Mouse (Mus musculus): ENCODE measurements at regions not wholly inside any gene's neighbourhood (a gene's known extent, or its start where the extent isn't known, plus 50 kb on each side); places are given as distances from the start of the nearest gene placed in this dataset.

- Histone ChIP-seq H3K4me3 (ENCODE audit: low read depth, low read length) (no peak overlapping the region), H3K27ac (ENCODE audit: low read depth) (no peak overlapping the region), H3K9ac (no peak overlapping the region), H3K4me1 (ENCODE audit: insufficient read depth) (no peaks in the 10 kb centered on the region), H3K36me3 (ENCODE audit: insufficient read depth) (no peaks in the 10 kb centered on the region), H3K27me3 (ENCODE audit: insufficient read depth, low read length) (no peaks in the 10 kb centered on the region), H3K9me3 (ENCODE audit: low read depth, low read length) (no peaks in the 10 kb centered on the region), H3K4me2 (no peak overlapping the region)
- TF ChIP-seq CTCF (IDR thresholded peaks at IDR 0.05; ENCODE audit: low read depth): no peak
- WGBS: 44% methylated on average over 1 of the region's 1 CpGs
- DNase-seq (no peak), ATAC-seq (ENCODE audit: insufficient read depth) (no peak)
Measured at GRCm38 (mm10) chr7:89088141-89088540, 315.9 kb downstream of the Tmem135 start.

- H3K4me1 ChIP-seq (ENCODE audit: insufficient read depth): no peaks in the 10 kb centered on the region
- no peaks in the 10 kb centered on the region for H3K36me3 ChIP-seq (ENCODE audit: insufficient read depth)
- no peak overlapping the region for H3K27ac ChIP-seq (ENCODE audit: low read depth)
- H3K4me2 ChIP-seq: no peak overlapping the region
- no peak overlapping the region for H3K4me3 ChIP-seq (ENCODE audit: low read depth, low read length)
- ATAC-seq (ENCODE audit: insufficient read depth): peak; percentile 63
- DNase-seq: peak; percentile 75
- WGBS: 73% methylated on average over 1 of the region's 1 CpGs
- peak; percentile 72 for TF ChIP-seq CTCF (IDR thresholded peaks at IDR 0.05; ENCODE audit: low read depth)
- no peaks in the 10 kb centered on the region for H3K27me3 ChIP-seq (ENCODE audit: insufficient read depth, low read length)
- H3K9me3 ChIP-seq (ENCODE audit: low read depth, low read length): no peaks in the 10 kb centered on the region
- H3K9ac ChIP-seq: no peak overlapping the region
Measured at GRCm38 (mm10) chr7:89086348-89086747, 317.7 kb downstream of the Tmem135 start.

GRCm38 (mm10) chr7:89073939-89074690 lies 329.9 kb downstream of the Tmem135 start:
- TF ChIP-seq CTCF (IDR thresholded peaks at IDR 0.05; ENCODE audit: low read depth): peak; percentile 8; the same call in 1 of the 2 replicates
- H3K27me3 ChIP-seq (ENCODE audit: insufficient read depth, low read length): no peaks in the 10 kb centered on the region
- H3K27ac ChIP-seq (ENCODE audit: low read depth): no peak overlapping the region
- no peak overlapping the region for H3K4me2 ChIP-seq
- H3K4me3 ChIP-seq (ENCODE audit: low read depth, low read length): no peak overlapping the region
- H3K9ac ChIP-seq: no peak overlapping the region
- H3K36me3 ChIP-seq (ENCODE audit: insufficient read depth): no peaks in the 10 kb centered on the region
- no peaks in the 10 kb centered on the region for H3K4me1 ChIP-seq (ENCODE audit: insufficient read depth)
- 71% methylated on average over 7 of the region's 7 CpGs for WGBS
- DNase-seq (peak; percentile 57), ATAC-seq (ENCODE audit: insufficient read depth) (no peak; the same call in 1 of the 2 replicates)
- no peaks in the 10 kb centered on the region for H3K9me3 ChIP-seq (ENCODE audit: low read depth, low read length)

GRCm38 (mm10) chr7:89070030-89070429 lies 334.0 kb downstream of the Tmem135 start:
- no peak for DNase-seq
- TF ChIP-seq CTCF (IDR thresholded peaks at IDR 0.05; ENCODE audit: low read depth): no peak
- no peaks in the 10 kb centered on the region for H3K36me3 ChIP-seq (ENCODE audit: insufficient read depth)

GRCm38 (mm10) chr7:89064462-89064861 lies 339.6 kb downstream of the Tmem135 start:
- TF ChIP-seq CTCF (IDR thresholded peaks at IDR 0.05; ENCODE audit: low read depth): no peak
- WGBS: 78% methylated on average over 3 of the region's 3 CpGs
- Histone ChIP-seq H3K9me3 (ENCODE audit: low read depth, low read length) (no peaks in the 10 kb centered on the region), H3K36me3 (ENCODE audit: insufficient read depth) (no peaks in the 10 kb centered on the region), H3K4me3 (ENCODE audit: low read depth, low read length) (no peak overlapping the region), H3K9ac (no peak overlapping the region), H3K27ac (ENCODE audit: low read depth) (no peak overlapping the region), H3K27me3 (ENCODE audit: insufficient read depth, low read length) (no peaks in the 10 kb centered on the region), H3K4me1 (ENCODE audit: insufficient read depth) (no peaks in the 10 kb centered on the region), H3K4me2 (no peak overlapping the region)
- DNase-seq (no peak), ATAC-seq (ENCODE audit: insufficient read depth) (no peak)

More at GRCm38 (mm10) chr7:89070030-89070429, 334.0 kb downstream of the Tmem135 start:
- Histone ChIP-seq H3K27ac (ENCODE audit: low read depth) (no peak overlapping the region), H3K4me2 (no peak overlapping the region), H3K4me3 (ENCODE audit: low read depth, low read length) (no peak overlapping the region), H3K4me1 (ENCODE audit: insufficient read depth) (no peaks in the 10 kb centered on the region), H3K9ac (no peak overlapping the region), H3K27me3 (ENCODE audit: insufficient read depth, low read length) (no peaks in the 10 kb centered on the region), H3K9me3 (ENCODE audit: low read depth, low read length) (no peaks in the 10 kb centered on the region)
- ATAC-seq (ENCODE audit: insufficient read depth): no peak

GRCm38 (mm10) chr7:89063630-89064029 lies 340.4 kb downstream of the Tmem135 start:
- no peak for TF ChIP-seq CTCF (IDR thresholded peaks at IDR 0.05; ENCODE audit: low read depth)
- no peaks in the 10 kb centered on the region for H3K36me3 ChIP-seq (ENCODE audit: insufficient read depth)
- H3K27ac ChIP-seq (ENCODE audit: low read depth): no peak overlapping the region
- H3K9me3 ChIP-seq (ENCODE audit: low read depth, low read length): no peaks in the 10 kb centered on the region
- 30% methylated on average over 10 of the region's 10 CpGs for WGBS
- H3K4me3 ChIP-seq (ENCODE audit: low read depth, low read length): no peak overlapping the region
- no peak overlapping the region for H3K4me2 ChIP-seq
- no peak for ATAC-seq (ENCODE audit: insufficient read depth)
- H3K4me1 ChIP-seq (ENCODE audit: insufficient read depth): no peaks in the 10 kb centered on the region
- H3K27me3 ChIP-seq (ENCODE audit: insufficient read depth, low read length): no peaks in the 10 kb centered on the region
- no peak overlapping the region for H3K9ac ChIP-seq
- peak; percentile 27 for DNase-seq

GRCm38 (mm10) chr7:89054494-89054893 lies 349.5 kb downstream of the Tmem135 start:
- Histone ChIP-seq H3K4me2 (no peak overlapping the region), H3K4me3 (ENCODE audit: low read depth, low read length) (no peak overlapping the region), H3K4me1 (ENCODE audit: insufficient read depth) (no peaks in the 10 kb centered on the region), H3K9ac (no peak overlapping the region), H3K9me3 (ENCODE audit: low read depth, low read length) (no peaks in the 10 kb centered on the region), H3K27me3 (ENCODE audit: insufficient read depth, low read length) (no peaks in the 10 kb centered on the region), H3K27ac (ENCODE audit: low read depth) (no peak overlapping the region), H3K36me3 (ENCODE audit: insufficient read depth) (no peaks in the 10 kb centered on the region)
- ATAC-seq (ENCODE audit: insufficient read depth) (no peak), DNase-seq (no peak)
- 62% methylated on average over 2 of the region's 2 CpGs for WGBS
- TF ChIP-seq CTCF (IDR thresholded peaks at IDR 0.05; ENCODE audit: low read depth): no peak

Measured in lung, embryonic 14.5 days (tissue).